Mouse (Mus musculus) CH12.LX (cell line): ENCODE data around the gene Actr8.

Source experiments
- CHD1 ChIP-seq: IDR thresholded peaks from 2 replicates; pipeline ENCODE4 v1.6.1; 2012; ENCODE audit warnings: low read depth, low read length, improper control_type of control experiment, inconsistent platforms
- CHD2 ChIP-seq: IDR thresholded peaks from 2 replicates; pipeline ENCODE4 v1.6.1; 2011; ENCODE audit warnings: low read length, improper control_type of control experiment
- CTCF ChIP-seq, 2 experiments: IDR thresholded peaks in 1 of 2; conservative IDR thresholded peaks in 1 of 2; 2 replicates each; pipeline ENCODE4 v1.5.1; 2011 to 2012; ENCODE audit warnings: low read depth in 2 of 2, low read length in 2 of 2, improper control_type of control experiment in 1 of 2, inconsistent platforms in 1 of 2, mild to moderate bottlenecking in 1 of 2, moderate library complexity in 1 of 2
- E2F4 ChIP-seq: IDR thresholded peaks from 2 replicates; pipeline ENCODE4 v1.6.1; 2011; ENCODE audit warnings: low read depth, low read length, improper control_type of control experiment; ENCODE audit not compliant: insufficient replicate concordance
- HCFC1 ChIP-seq: IDR thresholded peaks from 2 replicates; pipeline ENCODE4 v1.6.1; 2012; ENCODE audit warnings: low read depth, mild to moderate bottlenecking, inconsistent platforms, low read length, improper control_type of control experiment
- MXI1 ChIP-seq: IDR thresholded peaks from 2 replicates; pipeline ENCODE4 v1.6.1; 2011; ENCODE audit warnings: mild to moderate bottlenecking, low read depth, low read length, improper control_type of control experiment
- MYC ChIP-seq: IDR thresholded peaks from 2 replicates; pipeline ENCODE4 v1.6.1; 2011; ENCODE audit warnings: low read depth, mild to moderate bottlenecking, improper control_type of control experiment, low read length
- POLR2A ChIP-seq: IDR thresholded peaks from 2 replicates; pipeline ENCODE4 v1.6.1; 2011; ENCODE audit warnings: low read depth, mild to moderate bottlenecking, improper control_type of control experiment, low read length
- POLR2AphosphoS2 ChIP-seq: IDR thresholded peaks from 2 replicates; pipeline ENCODE4 v1.6.1; 2011; ENCODE audit warnings: low read depth, low read length, improper control_type of control experiment
- RCOR1 ChIP-seq: conservative IDR thresholded peaks from 2 replicates; pipeline ENCODE4 v1.6.1; 2012; ENCODE audit warnings: low read depth, mild to moderate bottlenecking, inconsistent platforms, low read length, improper control_type of control experiment
- SIN3A ChIP-seq: IDR thresholded peaks from 2 replicates; pipeline ENCODE4 v1.6.1; 2012; ENCODE audit warnings: low read length, improper control_type of control experiment, inconsistent platforms
- SMC3 ChIP-seq: IDR thresholded peaks from 2 replicates; pipeline ENCODE4 v1.6.1; 2011; ENCODE audit warnings: low read depth, low read length, improper control_type of control experiment
- TCF12 ChIP-seq: IDR thresholded peaks from 2 replicates; pipeline ENCODE4 v1.6.1; 2014; ENCODE audit warnings: low read depth, mild to moderate bottlenecking, inconsistent platforms, low read length, improper control_type of control experiment
- ZC3H11A ChIP-seq: IDR thresholded peaks from 2 replicates; pipeline ENCODE4 v1.6.1; 2012; ENCODE audit warnings: low read depth, mild to moderate bottlenecking, inconsistent platforms, low read length, improper control_type of control experiment

- TF ChIP-seq MXI1 (no peak), CHD1 (no peak), MYC (no peak), CTCF (conservative IDR thresholded peaks at IDR 0.05 in 1 of 2, IDR thresholded peaks at IDR 0.05 in 1 of 2; ENCODE audit: low read depth in 2 of 2, low read length in 2 of 2) (no peak), RCOR1 (no peak), TCF12 (no peak), SMC3 (no peak), E2F4 (no peak), HCFC1 (no peak), CHD2 (no peak), ZC3H11A (no peak), SIN3A (peak; percentile 17; the same call in 1 of the 2 replicates), POLR2AphosphoS2 (no peak), POLR2A (no peak)
Observed at GRCm38 (mm10) chr14:29999475-29999811, 21.3 kb downstream of the Actr8 start.
